Mouse (Mus musculus): ENCODE results near the gene Mup5. TPM values are rescaled to one million over a fixed set of nuclear protein-coding genes. Genes with fewer than 3 reads are reported as not detected.

Gene Mup5
- polyA plus RNA-seq (2012; ENCODE audit: low replicate concordance) = not detected in 2 replicates

GRCm38 (mm10) chr4:61834952-61835708, at the start of gene Mup5:
TSS of gene Mup5 (minus strand) at chr4:61835233.

GRCm38 (mm10) chr4:61782169-61782568, 52.9 kb downstream of the Mup5 start, which contains the start of gene Mup19:
TSS of gene Mup19 (minus strand) at chr4:61782269.

Other genes starting within 250 kb of the Mup5 start
- not detected in 2 replicates for gene Mup17, start 239.4 kb downstream of the Mup5 start, polyA plus RNA-seq (2012; ENCODE audit: low replicate concordance)
- gene Mup18, start 161.1 kb downstream of the Mup5 start, polyA plus RNA-seq (2012; ENCODE audit: low replicate concordance) = not detected in 2 replicates
- gene Mup19, start 53.0 kb downstream of the Mup5 start, polyA plus RNA-seq (2012; ENCODE audit: low replicate concordance) = not detected in 2 replicates
- not detected in 2 replicates for gene Mup20, start 218.9 kb upstream of the Mup5 start, polyA plus RNA-seq (2012; ENCODE audit: low replicate concordance)

Measured in leukemia stem cell, adult 10-12 weeks (primary cell).